Mouse (Mus musculus): ENCODE measurements around the gene Manba.

GRCm38 (mm10) chr3:135586471-135586880 is 101.1 kb downstream of the Manba start:
- no peak for TF ChIP-seq CTCF (IDR thresholded peaks at IDR 0.05; ENCODE audit: low read depth, low read length)
- no peak for TF ChIP-seq POLR2AphosphoS5 (IDR thresholded peaks at IDR 0.05; ENCODE audit: insufficient replicate concordance, low read depth, low read length)
- TF ChIP-seq GATA1 (IDR thresholded peaks at IDR 0.05; ENCODE audit: borderline replicate concordance, low read length): no peak
- no peak for TF ChIP-seq GATA2 (IDR thresholded peaks at IDR 0.05; ENCODE audit: borderline replicate concordance, low read depth, low read length)
